Mouse (Mus musculus) G1E (cell line): ENCODE results near the gene Nek6.

Experiments used
- CTCF ChIP-seq: IDR thresholded peaks from 2 replicates; pipeline ENCODE4 v1.5.1; 2012; ENCODE audit warnings: low read depth, low read length, inconsistent platforms, mixed read lengths
- GATA1 ChIP-seq: IDR thresholded peaks from 2 replicates; pipeline ENCODE4 v1.6.1; 2012; ENCODE audit warnings: borderline replicate concordance, low read length, inconsistent platforms, mixed read lengths
- POLR2AphosphoS5 ChIP-seq: IDR thresholded peaks from 2 replicates; pipeline ENCODE4 v1.6.1; 2012; ENCODE audit warnings: low read depth, low read length, inconsistent platforms; ENCODE audit not compliant: insufficient replicate concordance
- TAL1 ChIP-seq: conservative IDR thresholded peaks from 2 replicates; pipeline ENCODE4 v1.6.1; 2012; ENCODE audit warnings: low read depth, low read length, inconsistent platforms, mixed read lengths

GRCm38 (mm10) chr2:38641761-38642160, 130.3 kb downstream of the Nek6 start:
- TF ChIP-seq CTCF (no peak), TAL1 (no peak), GATA1 (no peak), POLR2AphosphoS5 (no peak)
